Mouse (Mus musculus): ENCODE measurements around the gene Smad9.
A peak's percentile ranks its signal among the peaks of the same experiment; 100 is the strongest.
"Not testable (repeated sequence)": the region's sequence is repeated elsewhere in the genome, so short reads cannot be mapped to it uniquely, and the experiment has no call there.

Smad9 gene

DNA sequence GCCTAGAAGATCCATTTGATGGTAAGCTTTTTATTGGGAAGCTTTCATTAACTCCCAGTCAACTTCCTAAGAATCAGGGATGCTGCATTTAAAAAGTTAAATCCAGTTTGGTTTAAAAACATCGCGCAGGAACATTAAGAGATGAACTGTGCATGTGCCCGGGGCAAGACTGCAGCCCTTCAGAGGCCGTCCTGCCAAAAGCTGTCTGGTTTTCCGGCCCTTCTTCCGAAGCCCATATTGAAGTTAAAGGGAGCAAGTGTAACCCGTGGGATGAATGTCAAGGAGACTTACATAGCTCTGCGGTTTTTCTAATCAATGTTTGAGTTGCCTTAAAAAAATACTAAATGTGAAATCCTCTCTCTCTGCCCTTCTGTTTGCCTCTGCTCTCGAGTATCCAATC lies 3.8 kb downstream of the Smad9 start:
- no peak for DNase-seq

DNA sequence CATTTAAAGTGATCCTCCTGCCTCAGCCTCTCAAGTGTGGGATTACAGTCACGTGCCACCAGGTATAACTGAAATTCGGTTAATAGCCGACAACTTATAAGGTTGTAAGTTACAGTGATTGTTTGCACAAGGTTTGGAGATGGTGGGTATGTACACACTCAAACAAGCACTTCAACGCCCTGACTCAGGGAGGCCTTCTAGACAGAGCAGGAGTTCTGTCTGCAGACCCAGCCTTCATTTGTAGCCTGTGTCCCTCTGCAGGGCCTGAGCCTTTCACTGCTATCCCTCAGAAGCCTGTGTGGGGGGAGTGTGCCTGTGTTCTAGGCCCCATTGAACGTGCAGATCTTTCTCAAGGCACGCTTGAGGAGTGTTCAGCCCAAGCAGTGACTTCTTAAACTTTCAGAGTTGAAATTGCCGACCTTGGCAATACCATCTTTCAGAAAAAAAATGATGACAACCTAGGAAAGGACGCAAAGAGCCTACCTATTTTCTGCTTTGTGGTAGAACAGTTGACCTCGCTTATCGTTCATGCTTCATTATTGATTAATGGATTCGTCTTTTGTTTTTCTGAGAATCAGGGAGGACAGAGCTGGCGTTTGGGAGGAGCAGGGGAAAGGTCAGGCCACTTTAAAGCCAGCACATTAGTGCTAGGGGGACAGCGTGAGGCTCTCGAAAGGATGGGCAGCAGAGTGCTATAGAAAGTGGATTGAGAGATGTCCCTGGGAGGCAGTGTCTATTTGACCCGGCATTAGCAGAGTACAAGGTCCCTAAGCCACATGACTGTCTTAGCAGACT lies 5.1 kb downstream of the Smad9 start:
- DNase-seq = no peak

DNA sequence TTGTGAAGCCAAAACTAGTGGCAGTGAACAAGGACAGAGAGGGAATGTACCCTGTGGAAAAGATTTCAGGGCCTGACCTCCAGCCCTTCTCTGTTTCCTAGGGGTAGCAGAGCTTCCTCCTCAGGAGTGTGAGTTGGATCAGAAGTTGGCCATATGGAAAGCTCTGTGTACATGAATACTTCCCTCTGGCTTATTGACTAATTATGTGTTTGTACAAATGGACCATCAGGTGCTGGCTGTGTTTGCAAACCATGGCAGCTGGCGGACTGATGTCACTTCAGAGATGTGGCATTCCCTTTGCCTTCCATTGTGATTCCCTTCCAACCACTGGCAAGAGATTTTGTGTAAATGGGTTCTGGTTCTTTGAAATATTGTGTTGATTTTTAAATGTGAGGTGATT lies 5.9 kb downstream of the Smad9 start:
- DNase-seq = no peak

DNA sequence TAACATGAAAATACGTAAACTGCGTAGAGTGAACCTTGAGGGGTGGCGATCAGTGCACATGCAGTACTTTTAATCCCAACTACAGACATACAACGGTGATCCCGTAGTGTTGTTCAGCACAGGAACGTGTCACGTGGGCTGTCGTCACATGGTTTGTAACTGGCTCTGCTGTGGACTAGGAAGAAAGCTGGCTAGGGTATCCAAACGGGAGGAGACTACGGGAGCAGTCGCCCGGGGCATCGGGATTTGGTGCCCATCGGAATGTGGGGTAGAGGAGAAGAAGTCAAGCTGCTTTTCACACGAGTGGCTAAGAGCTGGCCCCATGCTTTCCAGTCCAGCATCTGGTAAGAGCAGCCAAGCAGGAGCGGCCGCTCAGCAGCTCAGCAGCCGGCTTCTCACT lies 9.0 kb downstream of the Smad9 start:
- peak; percentile 50 for DNase-seq

DNA sequence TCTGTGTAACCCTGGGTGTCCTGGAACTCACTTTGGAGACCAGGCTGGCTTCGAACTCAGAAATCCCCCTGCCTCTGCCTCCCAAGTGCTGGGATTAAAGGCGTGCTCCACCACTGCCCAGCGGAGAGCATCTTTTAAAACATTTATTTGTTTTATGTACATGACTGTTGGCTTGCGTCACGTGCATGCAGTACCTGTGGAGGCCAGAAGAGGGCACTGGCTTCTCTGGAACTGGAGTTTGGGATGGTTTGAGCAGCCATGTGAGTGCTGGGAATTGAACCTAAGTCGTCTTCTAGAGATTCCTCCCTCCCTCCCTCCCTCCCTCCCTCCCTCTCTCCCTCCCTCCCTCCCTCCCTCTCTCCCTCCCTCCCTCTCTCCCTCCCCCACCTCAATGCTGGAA lies 10.1 kb downstream of the Smad9 start:
- DNase-seq = not testable (repeated sequence)

DNA sequence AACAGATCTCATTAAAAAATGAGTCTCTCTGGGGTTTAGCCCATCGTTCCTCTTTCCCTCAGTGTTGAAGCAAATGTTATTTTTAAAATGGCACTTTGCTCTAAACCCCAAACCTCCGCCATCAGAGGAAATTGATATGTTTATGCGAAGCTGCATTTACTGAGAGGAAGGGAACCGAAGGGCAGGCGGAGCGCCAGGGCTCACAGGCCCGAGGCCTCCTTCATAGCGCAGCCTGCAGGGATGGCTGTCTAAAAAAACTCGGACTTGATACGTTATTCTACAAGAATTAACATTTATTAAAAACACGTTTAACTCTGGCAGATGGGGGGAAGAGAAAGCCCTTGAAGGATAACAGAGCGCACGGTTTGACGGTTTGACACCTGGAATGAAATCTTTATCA lies 10.7 kb downstream of the Smad9 start:
- no peak for DNase-seq

DNA sequence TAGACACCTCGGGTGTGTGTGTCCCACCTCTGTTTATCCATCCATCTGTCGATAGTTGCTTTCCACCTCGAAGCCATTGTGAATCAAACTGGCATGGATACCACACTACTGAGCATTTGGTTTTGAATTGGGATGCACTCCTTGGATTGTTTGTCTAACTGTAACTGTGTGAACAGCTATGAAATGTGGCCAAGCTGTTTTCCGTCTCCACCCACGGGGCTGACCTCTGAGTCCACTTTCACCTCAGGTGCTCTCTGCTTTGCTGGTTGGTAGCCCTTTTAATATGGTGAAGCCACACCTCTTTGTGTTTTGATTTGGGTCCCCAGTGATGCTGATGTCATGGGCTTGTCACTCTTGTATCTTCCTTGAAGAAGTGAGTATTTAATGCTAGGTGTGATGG lies 11.4 kb downstream of the Smad9 start:
- DNase-seq = no peak

DNA sequence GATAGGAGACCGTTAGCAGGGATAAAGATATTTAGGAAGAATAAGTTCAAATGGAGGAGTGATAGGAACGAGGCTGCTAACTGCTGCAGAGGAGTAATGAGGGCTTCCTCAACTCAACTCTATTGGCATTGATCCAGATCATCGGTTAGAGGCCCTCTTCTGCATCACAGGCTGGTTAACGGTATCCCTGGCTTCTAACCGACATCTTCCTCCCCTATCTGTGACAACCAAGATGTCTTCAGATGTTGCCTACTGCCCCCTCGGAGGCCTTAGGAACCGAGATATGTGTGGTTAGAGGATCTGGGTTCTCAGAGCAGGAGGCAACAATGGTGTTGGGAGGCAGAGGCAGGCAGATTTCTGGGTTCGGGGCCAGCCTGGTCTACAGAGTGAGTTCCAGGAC lies 13.2 kb downstream of the Smad9 start:
- DNase-seq = no peak

DNA sequence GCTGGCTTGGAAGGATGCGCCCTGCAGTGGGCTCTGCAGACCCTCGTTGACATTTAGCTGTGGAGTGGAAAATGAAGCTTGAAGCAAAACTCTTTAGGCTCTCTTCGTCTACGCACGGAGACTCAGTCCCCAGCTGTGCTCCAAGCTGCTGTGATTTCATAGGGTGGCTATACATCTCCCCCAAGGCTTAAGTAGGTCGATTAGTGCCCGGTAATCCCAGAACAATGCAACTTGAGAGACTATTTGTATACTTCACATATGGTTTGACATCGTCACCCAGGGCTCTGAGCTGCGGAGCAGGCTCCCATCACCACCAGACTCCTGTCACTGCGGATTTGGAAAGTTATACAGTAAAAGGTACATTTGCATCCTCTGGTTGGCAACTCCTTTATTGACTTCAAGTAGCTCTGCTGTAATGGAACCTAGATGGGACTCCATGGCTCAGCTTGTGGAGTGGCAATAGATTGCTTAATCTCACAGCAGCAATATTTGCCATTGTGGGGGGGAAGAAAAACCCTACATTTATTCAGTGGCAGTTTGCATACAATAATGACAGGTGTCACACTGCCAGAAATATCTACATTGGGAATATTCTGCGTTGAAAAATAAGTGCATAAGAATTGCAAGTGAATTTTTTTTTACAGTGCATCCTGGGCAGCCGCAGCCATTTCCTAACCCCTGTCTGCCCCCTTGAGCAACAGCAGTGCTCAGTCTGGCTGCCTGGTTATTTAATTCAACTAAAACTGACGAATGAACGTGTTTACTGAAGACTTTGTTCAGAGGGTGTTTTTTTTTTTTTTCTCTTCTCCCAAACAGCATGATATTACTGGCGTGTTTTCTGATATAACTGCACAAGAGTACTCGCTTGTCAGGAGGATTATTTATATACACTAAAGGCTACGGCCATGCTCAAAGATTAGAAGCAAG lies 14.2 kb downstream of the Smad9 start:
- no peak for DNase-seq

DNA sequence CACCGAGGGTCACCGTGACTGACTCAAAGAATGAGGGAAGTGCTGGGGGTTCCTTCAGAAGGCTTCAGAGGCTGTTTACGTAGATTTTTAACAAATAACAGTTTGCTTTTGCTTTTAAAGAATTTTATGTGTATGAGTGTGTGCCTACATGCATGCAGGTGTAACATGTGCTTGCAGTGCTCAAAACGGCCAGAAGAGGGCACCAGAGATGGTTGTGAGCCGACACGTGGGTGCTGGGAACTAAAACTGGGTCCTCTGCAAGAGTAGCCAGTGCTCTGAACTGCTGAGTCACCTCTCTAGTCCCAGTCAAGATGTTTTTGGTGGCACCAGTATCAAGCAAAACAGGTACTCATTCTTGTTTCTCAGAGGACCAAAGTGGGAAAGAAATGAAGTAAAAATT lies 18.2 kb downstream of the Smad9 start:
- no peak for DNase-seq

DNA sequence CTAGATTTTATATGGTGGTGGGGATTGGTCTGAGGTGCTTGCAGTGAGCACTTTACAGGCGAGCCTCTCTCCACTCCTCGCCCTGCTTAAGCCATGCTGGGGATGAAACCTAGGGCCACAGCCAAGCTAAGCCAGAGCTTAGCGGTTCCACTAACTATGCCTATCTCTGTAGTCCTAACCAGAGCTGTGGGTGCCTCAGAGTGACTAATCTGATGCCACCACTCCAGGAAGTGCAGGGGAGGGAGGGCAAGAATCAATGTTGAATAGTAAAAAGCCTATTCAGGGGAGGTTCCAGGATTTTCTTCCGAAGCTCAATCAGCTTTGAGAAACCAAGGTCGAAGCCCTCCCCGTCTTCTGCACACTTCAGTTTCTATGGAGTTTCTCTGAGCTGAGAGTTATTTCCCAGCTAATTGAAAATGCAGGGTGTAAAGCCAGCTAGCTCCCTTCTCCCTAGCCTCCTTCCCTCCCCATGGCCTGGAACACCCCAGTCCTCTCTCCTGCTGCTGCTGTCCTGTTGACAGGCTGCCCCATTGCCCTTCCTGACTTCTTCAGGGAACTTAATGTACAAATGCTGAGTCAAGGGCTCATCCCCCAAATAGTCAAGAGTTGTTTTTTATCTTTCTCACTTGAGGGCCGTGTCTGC lies 20.7 kb downstream of the Smad9 start:
- no peak for DNase-seq

DNA sequence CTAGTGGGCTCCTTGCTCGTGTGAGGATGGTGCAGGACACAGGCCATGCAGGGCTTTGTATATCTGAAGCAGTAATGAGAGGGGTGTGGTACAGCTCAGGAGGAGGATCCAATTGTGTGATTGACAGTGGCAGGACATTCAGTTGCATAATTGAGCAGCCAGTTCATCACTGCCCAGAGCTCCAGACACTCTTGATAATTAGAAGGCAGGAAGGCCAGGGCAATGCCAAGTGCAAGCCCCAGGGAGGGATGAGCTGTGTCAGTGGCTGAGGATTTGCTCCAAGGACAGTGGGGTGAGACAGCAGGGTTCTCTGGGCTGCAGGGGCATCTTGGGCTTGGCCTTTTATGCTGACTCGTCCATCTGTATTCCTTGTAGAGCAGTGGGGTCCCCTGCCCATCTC lies 35.2 kb downstream of the Smad9 start:
- DNase-seq = no peak

DNA sequence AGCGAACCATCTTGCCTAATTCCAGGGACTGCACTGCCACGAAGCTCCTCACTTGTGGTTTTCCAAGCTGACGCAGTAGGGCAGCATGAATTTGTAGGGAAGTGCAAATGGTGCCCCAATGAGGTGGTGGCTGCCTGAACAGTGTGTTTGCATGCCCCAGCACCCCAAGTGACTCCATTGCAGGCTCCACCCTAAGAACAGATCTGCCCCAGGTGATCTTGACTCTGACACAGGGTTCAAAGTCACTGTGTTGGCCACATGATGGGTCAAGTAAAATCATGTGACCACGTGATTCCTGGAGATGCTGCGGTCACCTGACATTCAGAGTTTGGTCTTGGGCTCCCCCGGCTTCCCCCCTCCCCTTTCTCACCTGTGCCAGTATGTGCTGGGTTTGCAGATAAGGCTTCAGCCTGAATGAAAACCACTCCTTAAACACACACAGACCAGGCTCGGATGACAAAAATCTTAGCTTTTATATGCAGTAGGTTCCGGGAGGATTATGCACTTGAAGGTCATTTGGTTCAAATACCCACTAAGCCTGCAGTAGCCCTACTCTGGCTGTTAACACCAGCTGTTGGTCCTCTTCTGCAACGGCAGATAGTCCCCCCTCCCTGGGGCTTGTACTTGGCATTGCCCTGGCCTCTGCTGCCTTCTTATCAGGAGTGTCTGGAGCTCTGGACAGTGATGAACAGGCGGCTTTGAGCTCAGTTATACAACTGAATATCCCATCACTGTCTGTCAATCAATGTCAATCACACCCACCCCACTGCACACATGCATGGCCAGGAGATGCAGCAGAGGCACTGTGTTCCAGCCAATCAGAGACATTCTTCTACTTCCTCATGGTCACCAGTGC lies 36.7 kb downstream of the Smad9 start:
- DNase-seq = no peak

DNA sequence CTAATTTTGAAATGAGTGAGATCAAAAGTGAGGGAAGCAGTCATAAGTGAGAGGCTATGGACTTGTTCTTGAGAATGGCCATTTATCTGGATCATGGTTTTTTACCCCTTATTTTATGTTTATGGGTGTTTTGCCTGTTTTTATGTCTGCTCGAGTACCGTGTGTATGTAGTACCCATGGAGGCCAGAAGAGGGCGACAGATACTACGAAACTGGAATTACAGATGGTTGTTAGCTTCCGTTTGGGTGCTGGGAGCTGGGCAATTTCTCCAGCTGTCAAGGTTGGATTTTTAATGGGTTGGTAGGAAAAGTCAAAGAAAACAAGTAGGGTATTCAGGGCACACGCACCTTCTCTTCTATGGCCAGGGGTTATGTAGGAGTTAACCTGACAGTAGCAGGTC lies 38.4 kb downstream of the Smad9 start:
- no peak for DNase-seq

DNA sequence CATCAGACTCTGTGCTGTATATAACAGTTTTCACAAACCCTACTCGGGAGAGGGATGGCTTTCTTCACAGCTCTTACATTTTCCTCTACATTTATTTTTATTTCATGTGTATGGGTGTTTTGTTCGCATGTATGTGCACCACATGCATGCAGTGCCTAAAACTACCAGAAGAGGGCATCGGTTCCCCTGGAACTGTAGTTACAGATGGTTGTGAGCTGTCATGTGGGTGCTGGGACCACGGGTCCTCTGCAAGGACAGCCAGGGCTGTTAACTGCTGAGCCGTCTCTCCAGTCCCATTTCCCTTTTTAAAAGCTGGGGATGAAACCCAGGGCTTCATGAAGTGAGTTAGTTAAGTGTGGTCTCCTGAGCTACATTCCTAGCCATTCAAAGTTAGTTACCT lies 40.0 kb downstream of the Smad9 start:
- no peak for DNase-seq

DNA sequence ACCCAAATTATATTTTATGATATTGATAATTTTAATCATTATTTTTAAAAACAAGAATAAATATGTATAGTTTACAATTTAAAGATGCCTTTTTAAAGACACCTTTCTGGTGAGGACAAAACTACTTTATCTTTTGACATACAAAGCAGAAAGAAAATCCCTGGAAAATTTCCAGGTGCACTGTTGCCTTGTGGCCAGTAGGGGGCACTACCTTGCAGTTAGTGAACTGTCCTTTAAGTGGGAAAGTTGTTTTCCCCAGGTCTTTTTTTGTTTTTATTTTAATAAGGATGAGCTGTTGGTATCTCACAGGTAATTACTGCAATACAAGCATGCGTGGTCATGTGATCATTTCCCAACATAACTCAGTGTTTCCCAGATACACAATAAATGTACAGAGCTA lies 40.4 kb downstream of the Smad9 start:
- no peak for DNase-seq

DNA sequence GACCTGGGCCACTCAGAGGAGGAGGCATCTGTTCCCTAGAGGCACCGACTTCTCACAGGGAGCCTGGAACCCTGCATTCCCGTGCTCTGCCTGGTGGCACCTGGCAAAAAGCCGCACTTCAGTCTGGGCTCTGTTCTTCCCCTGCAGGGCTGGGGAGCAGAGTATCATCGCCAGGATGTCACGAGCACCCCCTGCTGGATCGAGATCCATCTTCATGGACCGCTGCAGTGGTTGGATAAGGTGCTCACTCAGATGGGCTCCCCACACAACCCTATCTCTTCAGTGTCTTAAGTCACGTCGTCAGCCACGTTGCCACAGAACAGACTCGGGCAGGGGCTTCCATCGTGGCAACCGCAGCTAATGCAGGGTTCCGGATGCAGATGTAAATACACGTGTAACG lies 41.8 kb downstream of the Smad9 start:
- DNase-seq = peak; percentile 61

DNA sequence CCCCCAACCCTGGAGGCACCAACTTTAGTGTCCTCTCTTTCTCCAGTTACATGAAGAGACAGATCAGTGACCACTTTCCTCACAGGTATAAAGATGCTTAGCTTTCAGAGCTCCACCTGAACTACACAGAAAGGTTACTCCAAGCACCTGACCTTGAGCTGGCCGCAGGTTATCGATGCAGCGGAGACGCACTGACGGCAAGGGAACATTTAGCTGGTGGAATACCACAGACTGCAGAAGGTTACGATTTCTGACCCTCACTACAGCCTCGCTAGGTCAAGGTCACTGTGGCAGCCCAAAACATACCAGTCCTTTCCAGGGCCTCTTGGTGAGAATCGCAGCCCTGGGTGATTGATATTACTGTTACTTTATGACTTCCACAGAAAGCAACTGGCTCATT lies 48.3 kb downstream of the Smad9 start:
- no peak for DNase-seq

DNA sequence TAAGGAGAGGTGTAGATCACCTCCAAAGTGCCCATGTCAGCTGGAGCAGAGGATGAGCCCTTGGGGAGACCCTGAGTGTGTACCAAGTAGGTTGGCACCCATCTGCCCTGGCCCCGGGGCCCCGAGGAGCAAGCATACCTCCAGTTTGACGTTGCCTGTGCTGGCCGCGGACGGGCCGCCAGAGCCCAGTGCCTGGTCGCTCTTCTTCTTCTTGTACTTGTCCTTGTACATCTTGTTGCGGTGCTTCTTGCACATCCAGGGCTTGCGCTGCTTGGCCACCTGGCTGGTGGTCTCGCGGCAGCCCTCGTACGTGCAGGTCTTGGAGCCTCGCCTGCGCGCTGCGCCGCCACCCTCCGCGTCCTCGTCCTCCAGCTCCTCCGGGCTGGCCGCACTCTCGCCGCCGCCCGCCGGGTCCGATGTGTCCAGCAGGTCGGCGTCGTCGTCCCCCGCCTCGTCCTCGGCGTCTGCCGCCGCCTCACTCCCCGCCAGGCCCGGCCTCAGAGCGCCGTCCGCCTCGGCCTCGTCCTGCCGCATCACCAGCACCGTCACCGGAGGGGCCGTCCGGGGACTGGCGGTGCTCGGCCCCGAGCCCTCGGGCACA lies 51.8 kb downstream of the Smad9 start:
- no peak for DNase-seq

DNA sequence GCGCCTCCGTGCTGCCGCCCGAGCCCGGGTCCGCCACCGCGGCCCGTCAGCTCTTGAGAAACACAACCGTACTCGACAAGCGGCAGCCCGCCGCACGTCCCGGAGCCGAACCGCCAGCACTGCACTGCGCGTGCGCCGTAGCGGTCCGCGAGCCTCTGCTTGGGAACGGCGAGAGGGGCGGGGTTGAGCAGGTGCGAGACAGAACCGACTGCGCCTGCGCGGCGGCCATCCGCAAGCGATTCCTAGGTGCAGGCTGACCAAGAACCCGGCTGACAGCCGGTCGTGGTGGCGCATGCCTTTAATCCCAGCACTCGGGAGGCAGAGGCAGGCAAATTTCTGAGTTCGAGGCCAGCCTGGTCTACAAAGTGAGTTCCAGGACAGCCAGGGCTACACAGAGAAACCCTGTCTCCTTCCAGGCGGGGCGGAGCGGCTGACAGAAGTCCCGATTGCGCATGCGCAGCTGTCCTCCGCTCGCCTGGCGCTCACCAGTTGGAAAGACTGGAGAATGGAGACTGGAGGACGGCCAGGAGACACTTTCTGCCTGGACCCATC lies 52.4 kb downstream of the Smad9 start, which contains the start of gene Rfxap:
TSS of gene Rfxap (minus strand) at position 126 of the 552 bp plus-strand sequence.
- DNase-seq = peak; percentile 97

DNA sequence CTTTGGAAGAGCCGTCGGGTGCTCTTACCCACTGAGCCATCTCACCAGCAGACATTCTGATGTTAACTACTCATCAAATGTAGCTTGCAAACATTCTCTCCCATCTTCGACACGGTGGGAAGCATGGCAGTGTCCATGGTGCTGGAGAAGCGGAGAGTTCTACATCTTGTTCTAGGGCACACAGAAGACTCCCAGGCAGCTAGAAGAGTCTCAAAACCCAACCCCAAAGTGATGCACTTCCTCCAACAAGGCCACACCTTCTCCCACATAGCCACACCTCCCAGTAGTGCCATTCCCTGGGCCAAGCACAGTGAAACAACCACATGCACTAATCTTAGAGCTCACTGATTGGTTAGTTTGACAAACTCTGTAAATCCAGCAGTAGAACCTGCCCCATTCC lies 53.7 kb downstream of the Smad9 start:
- DNase-seq = no peak

DNA sequence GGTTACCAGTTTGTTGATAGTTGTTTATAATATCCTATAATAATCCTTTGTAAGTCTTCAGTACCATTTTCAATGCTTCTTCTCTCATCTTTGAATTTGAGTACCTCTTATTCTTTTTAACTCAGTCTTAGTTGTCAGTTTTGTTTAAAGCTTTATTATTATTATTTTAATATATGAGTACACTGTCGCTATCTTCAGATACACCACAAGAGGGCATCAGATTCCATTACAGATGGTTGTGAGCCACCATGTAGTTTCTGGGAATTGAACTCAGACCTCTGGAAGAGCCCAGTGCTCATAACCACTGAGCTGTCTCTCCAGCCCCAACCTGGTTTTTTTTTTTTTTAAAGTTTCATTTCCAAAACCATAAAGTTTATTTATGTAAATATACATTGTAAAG lies 56.2 kb downstream of the Smad9 start:
- DNase-seq = no peak

Data from kidney, postnatal 14 days (tissue).